Mouse (Mus musculus): ENCODE measurements around the gene Ppip5k2.

DNA sequence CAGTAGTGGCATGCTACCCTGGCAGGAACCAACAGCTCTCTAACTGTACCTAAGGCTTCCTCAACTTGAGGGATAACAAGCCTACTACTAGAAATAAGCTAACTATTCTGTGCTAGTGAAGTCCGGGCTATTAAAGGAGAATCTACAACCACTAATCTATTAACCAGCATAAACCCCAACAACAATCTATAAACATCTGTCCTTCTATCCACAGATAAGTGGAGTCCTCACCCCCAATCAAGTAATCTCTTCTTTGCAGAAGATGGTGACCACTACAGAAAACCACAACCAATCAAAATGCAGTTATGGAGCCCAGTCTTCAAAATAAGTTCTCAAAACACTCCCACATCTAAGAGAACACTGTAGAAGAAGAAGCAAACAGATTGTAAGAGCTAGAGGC, 27.1 kb downstream of the Ppip5k2 start:
- TF ChIP-seq CTCF (IDR thresholded peaks at IDR 0.05; ENCODE audit: extremely low read depth, insufficient read length, insufficient replicate concordance, low read depth, low read length) = no peak
- no peak for TF ChIP-seq POLR2A (IDR thresholded peaks at IDR 0.05; ENCODE audit: low read depth, low read length)
